Mouse (Mus musculus) layer of hippocampus, postnatal 10 days (tissue): ENCODE data around the gene Agr2. TPM values are rescaled to one million over a fixed set of nuclear protein-coding genes. Genes with fewer than 3 reads are reported as not detected.

Experiments used
- DNase-seq, 2 experiments: peaks; one replicate each; pipeline ENCODE4 v3.0.0; 2021; ENCODE audit warnings: low spot score in 2 of 2
- total RNA-seq, 2 experiments: library from RNA; stranded (reverse); gene quantifications; 2 replicates each; pipeline ENCODE4 v1.2.3; 2021

Agr2 gene
- total RNA-seq, 2 experiments from 2014 or later, result not detected

DNA sequence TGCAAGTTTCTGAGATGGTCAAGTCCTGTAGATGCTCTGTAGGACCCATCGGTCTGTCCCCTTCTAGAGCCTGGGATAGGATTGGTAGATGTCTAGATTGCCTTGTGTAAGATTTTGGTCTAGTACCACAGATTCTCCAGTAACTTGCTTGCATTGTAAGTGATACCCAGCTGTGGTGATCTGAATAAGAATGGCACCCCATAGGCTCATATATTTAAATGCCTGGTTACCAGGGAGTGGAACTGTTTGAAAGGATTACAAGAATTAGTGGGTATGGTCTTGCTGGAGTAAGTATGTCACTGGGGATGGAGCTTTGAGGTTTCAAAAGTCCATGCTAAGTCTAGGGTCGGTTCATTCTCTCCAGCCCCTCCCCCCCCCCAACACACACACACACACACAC is 28.0 kb downstream of the Agr2 start:
- no peak for DNase-seq

DNA sequence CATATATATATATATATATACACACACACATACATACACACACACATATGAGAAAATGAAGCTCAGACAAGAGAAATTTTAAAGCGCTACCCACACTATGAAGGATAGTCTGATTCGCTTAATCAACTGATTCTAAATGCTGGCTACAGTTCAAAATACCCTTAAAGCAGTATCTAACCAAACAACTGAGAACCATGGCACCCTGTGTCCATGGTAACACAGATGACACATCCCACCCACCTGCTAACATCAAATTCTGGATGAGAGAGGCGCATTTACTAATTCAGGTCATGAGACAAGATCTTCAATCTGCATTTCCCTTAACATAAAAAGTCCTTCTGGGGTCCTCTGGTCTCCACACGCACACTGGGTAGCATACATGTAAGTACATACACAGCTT is 33.4 kb downstream of the Agr2 start:
- DNase-seq, result no peak

DNA sequence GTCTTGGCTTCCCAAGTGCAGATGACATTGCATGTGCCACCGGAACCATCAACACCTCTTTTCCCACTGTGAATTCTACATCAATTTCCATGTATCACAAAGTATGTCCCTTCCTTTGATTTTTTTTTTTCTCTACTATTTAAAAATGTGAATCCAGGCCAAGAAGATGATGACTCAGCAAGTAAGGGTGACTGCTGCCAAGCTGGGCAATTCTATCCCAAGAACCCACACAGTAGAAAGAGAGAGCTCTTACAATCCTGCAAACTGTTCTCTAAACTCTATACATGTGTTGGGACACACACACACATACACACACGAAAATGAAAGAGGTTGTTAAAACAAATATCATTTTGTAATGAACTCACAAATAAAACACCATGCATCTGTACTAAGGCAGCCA is 34.5 kb downstream of the Agr2 start:
- no peak for DNase-seq

DNA sequence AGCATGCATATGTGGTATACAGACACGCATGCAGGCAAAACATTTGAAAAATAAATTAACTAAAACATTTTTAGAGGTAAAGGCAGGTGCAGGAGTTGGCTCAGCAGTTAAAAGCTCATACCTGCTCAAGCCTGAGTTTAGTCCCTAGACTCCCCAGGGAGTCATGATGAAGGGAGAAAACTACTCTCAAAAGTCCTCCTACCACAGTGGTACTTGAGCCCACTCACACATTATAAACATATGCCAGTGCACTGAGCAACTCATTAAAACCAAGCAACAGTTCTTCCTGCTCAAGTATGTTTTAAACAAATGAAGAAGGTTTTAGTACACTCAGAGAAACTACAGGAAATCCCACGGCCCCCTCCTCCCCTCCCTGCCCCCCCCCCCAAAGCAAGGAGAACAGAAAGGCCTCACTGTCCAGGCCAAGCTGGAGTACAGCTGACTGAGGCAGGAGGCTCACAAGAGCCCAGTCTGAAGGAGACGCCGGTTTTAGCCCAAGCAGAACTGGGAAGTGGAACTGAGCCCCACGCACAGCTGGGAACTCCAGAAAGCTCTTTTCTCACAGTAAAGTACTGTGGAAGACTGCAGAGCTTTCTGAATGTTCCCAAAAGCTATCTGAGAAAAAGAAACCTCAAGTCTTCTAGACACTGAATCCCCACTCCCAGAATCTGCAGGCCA is 36.4 kb downstream of the Agr2 start:
- DNase-seq, result no peak

DNA sequence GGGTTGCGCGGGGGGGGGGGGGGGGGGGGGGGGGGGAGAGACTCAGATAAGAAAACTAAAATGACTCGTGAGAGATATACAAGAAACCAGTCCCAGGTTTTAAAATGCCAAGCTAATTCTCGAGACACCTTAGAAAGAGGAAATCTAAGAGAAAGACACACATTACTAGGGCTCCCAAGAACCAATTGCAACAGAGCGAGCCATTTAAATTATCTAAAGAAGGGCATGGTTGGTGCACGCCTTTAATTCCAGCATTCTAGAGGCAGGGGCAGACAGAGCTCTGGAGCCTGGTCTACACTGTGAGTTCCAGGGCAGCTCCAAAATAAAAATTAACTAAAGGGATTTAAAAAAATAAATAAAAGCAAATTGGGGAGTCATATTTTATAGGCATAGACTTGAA is 37.0 kb downstream of the Agr2 start:
- DNase-seq, result no peak

DNA sequence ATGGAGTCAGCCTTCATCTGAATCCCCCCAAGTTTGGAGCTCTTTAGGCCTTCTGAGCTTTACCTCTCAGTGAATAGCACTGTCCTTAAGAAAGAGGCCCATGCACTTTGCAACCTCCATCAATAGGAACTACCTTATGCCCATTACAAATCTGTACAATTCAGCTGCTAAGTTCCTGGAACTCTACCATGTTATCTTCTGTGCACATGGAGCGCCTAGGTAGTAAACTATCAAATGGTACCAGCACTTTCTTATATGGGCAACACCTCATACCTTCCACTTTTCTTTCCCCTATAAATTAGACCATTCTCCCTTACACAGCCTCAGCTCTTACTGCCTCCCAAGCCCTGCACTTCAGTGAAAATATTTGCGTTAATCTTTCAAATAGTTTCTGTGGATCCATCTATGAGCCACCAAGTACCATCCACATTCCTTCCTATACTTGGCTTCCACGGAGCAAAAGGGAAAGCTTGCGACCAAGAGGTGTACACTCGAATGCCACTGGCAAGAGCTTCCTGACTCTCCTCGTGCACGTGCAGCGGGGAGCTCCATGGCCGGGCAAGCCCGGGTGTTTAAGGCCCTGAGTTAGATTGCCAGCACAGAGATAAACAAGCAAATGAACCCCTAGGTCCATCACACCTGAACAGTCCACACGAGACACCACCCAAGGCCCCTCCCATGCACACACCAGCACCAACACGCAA is 38.1 kb downstream of the Agr2 start:
- no peak for DNase-seq

DNA sequence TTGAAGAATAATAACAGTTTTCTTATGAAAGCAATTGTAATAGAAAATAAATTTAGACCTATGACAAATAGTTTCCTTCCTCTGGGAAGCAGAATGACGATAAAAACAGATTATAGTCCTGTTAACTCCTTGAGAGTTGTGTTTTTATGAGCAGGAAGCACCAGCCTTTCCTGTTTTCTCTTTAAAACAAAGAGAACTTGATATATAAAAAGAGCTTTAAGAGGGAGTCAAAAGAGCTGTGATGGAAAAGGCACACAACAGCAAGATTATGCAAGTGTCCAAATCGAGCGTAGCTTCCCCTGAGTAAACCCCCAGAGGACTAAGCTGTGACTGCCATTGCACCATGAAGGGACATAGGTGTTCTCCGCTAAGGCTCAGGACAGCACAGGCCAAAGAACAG is 39.7 kb downstream of the Agr2 start:
- no peak for DNase-seq

DNA sequence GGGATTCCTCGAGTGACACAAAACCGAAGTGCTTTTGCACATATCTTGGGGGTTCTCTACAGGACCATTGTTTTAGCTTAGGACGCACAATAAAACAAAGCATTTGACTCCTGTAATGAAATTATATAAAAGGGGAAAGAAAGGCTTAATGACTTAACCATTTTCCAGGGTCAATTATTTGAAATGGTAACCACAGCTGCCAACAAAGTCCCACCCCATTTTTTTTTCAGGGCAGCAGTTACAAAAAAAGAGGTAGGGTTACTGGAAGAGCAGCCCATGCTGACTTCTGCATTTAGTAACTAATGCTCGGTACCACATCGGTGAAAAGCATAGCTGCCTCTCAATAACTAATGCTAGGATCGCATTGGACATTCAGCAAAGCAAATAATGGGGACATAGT is 42.8 kb downstream of the Agr2 start:
- DNase-seq, result no peak

DNA sequence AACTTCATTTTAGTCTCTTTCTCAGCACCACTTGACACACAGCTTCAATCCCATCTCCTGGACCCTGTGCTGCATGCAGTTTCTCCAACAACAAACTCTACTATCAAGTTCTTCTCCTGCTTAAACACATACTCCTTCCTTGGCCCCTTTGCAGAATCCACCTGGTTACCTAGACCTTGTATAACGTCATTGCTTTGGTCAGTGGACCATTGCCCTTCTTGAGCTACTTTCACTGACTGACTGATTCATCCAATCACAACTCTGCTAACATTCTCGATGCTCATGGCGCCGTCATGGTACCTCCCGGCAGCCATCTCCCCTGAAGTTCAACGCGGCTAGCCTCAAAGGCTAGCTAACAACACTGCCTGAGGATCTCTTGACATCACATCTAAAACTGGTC is 43.4 kb downstream of the Agr2 start:
- no peak for DNase-seq

DNA sequence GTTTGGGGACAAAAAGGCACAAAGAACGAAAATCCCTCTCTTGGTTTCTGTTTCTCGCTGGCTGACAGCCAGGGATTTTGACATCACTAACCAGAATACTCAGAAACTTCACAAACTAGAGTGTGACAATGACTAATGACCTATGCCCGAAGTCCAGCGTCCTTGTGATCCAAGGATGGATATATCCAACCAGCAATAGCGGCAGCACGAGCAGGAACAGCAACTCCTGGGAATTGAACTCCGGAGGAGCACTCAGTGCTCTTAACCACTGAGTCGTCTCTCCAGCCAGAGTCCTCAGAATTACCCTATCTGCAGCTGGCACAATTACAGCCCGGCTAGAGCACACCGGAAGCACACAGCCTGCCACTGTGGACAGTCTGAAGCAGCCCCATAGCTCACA is 44.1 kb downstream of the Agr2 start:
- no peak for DNase-seq

DNA sequence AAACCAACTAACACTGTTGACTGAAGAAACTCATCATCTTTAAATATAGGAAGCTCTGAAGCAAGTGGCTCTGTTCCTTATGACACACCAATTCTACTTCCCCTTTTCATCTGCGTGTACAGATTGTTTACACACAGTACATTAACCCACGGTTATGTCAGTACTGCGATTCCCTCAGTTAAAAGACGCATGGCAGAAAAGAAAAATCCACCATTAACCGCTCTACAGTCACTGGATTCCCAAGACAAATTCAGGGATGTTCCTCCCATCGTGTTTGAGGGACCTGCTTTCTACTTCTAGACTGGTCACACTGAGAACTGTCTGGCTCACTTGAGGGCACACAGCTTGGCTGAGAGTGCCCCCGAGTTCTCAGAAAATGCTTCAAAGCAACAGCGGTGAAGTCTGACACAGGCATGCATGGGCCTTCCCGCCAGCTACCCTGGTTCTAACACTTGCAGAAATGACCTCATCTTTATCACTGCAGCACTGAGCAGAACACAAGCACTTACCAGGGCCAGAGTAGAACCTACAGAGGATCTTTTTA is 46.9 kb downstream of the Agr2 start:
- DNase-seq, result no peak

DNA sequence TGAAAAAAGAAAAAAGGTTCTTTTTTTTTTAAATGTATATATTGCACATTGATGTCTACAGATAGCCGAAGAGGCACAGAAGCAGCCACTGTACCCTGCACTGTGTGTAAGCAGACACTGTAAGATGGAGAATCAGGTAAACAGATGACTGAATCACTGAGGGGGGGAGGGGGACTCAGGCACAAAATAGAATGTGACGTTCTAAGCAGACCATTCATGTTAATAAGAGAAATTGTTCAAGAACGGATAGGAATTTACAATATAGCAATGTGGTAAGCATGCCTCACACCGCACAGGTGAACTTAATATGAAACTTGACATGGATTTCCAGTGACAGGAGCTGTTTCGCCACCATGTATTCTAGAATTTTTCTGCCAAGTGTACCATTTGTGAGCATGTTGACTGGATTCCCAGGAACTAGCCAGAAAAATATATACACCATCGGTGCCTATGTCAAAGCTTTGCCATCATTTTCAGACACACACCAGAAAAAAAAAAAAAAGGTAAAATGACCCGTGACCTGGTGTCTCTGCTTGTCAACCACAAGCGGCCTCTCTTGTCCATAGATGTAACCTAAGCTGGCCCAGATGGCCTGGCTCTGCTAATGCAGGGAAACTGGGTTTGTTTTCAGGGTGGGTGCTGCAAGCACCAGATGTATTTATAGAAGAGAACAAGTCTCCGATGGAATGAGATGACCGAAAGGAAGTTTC is 48.0 kb downstream of the Agr2 start:
- peak in 1 of 2 experiments; percentile 27 for DNase-seq

DNA sequence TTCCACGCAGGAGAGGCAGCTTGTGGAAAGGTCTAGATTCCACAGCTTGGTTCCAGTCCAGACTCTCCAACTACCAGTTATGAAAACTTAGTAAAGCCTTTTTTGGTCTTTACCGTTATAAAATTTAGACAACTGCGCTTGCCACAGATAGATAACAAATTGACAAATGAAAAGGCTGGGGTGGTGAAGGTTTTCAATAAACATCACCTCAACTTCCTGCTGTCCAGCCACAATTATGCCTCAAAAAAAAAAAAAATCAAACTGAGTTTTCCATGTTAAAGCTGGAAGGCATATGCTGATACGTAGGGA is 48.5 kb downstream of the Agr2 start:
- DNase-seq, result no peak

DNA sequence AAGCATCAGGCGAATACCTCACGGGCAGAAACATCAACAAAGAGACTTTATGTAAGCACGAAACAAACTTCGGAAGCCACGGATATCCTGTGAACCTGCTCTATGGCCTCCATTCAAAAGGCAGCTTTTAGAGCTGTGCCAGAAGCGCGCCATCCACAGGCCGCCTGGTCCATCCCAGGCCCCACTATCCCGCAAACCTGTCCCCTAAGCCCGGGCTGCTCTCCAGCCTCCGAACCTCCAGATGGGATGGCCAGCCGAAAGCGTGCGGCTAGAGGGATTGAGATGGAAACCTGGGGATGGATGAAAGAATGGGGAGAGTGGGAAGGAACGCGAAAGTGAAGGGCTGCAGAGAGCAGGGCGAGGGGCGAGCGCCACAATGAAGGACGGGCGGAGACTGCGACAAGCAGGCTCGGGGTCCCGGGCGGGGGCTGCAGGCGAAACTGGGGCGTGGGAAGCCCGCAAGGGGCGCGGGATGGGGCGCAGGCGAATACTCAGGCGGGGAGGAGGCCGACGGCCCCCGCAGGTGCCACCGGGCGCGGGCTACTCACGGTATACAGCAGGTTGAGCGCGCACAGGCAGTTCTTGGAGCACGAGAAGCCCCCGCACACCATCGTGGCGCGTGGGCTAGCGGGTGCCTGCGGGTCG is 49.1 kb downstream of the Agr2 start:
- DNase-seq, result peak; percentile 68 to 71

DNA sequence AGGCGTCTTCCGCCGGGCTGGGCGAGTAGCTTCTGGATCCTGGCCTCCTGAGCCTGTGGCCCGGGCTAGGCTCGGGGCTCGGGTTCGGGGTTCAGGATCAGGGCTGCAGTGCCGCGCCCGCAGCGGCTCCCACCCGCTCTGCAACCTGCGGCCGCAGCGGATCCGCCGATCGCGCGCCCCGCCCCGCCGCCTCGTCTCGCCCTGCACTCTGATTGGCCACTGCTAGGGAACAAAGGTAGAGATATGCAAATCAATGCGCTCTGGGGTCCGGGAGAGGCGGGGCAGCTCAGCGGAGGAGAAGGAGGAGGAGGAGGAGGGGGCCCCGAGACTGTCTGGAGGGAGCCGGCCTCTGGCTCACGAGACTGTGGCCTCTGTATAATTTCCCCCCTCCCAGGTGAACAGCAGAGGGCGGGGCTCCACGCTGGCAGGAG is 49.7 kb downstream of the Agr2 start, which contains the start of gene Tspan13:
Gene Tspan13, minus strand, starts transcription at position 153 of the 431 bp plus-strand sequence.
- DNase-seq, result peak; percentile 86 to 92

DNA sequence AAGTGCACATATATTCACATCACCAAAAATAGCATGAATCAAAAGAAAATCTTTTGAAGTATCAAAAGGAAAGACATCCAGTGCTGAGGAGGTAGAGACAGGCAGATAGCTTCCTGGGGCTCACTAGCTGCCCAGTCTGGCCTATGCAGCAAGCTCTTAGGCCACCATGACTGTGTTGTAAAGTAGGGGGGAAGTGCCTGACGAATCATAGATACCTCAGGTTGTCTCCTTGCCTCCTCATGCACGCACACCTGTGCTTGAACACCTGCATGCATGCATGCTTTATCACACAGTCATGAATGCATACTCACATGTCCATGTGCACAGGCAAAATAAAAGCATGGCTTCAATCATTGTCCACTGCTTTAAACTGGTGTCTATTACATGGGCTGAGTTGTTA is 52.0 kb downstream of the Agr2 start:
- DNase-seq, result no peak

DNA sequence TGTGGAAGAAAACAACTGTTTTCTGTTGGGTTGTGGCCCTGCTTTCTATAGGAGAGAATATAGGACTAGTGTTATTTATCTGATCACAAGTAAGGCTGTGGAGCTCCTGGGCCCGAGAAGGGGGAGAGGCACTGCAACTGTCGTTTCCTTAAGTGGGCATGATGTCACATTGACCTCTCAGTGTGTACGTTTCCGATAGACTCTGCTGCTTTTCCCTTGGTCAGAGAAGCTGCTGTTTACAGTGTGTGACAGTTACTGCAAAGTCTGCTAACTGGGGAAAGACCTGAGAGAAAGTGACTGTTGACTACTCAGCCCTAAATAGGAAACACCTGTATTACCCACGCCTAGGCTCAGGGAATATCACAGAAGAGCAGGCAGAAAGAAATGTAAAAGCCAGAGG is 53.5 kb downstream of the Agr2 start:
- DNase-seq, result no peak

DNA sequence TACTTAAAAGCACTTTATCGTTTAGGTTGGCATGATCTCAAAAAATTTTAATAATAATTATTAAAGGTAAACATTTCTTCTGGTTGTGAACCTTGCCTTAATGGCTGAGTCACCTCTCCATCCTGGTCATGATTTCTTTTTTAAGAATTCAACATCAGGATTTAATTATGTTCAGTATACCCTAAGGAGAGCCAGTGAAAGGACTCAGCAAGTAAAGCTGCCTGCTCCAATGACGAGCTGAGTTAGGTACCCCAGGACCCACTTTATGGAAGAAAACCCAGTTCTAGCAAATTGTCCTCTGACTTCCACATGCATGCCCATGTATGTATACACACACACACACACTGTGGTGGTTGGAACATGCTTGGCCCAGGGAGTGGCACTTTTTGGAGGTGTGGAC is 54.9 kb downstream of the Agr2 start:
- DNase-seq, result no peak

DNA sequence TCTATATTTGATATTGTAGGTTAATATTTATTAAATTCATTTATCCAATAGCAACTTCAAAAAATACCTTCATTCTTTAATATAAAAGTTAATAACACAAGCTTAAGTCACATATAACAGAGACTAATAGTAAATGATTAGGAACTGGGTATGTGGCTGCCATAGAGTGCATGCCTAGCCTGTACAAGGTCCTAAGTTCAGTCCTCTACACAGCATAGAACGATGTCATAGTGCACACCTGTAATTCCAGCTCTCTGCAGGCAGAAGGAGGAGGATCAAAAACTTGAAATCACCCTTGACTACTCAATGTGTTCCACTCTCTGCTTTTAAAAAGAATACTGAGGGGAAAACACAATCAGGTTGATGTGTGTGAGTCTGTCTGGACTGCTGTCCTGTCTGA is 57.6 kb downstream of the Agr2 start:
- DNase-seq, result no peak
